Mouse (Mus musculus) thymus, postnatal 10 days (tissue): Measurements from ENCODE around the gene Ifrd2.
"Not testable (repeated sequence)": the region's sequence is repeated elsewhere in the genome, so short reads cannot be mapped to it uniquely, and the experiment has no call there.

Experiments used
- DNase-seq, 2 experiments: peaks; one replicate each; pipeline ENCODE4 v3.0.0; 2021; ENCODE audit warnings: low spot score in 2 of 2

The Ifrd2 gene

DNA sequence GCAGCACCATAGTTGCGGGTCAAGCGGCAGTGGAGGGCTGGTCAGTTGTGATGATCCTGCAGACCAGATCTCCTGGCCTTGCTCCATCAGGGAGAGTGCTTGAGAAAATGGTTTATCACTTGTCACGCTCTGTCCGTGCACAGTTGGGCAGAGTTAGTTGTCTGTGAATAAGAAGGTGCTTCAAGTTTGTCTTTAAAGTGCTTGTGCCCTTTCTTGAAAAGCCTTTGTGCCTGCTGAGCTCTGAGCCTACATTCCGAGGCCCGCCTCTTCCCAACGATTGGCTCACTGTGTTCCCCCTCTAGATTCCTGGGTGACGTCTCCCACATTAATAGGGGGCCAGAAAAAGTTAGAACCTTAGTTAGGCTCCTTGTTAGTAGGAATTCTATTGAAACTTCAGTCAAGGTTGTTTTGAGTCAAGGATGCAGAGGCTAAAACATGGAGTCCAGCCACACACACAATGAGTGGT lies 35.5 kb upstream of the Ifrd2 start:
- DNase-seq: no peak

DNA sequence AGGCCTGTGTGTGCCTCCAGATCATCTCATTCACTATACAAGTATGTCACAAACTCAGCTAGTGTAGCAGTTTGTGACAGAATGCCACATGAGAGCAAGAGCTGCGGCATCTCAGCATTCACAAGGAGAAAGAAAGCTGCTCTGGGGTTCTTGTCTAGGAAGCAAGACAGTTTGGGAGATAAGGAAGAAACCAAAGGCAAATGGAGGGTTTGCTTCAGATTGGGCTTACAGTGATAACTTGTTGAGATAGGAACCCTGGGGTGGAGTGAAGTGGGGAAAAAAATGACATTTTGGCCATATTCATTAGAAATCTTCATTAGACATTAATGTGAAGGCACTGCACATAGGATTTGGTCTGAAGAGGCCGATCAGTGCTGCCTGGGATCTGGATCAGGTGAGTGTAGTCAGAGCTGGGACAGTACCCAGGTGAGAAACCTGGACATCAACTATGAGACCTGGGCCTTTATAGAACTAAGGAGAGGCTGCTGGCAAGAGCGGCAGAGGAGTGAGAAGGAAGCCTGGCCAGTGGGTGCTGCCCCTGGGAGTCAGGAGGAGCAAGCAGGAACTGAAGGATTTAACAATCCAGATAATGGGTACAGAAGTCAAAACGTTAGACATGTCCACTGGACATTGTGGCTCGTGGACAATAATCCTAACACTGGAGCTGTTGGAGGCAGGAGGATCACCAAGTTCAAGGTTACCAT lies 34.6 kb upstream of the Ifrd2 start:
- DNase-seq: no peak

GRCm38 (mm10) chr9:107553541-107554318 lies 33.7 kb upstream of the Ifrd2 start:
- peak; percentile 54 to 67 for DNase-seq

- peak; percentile 94 to 96 for DNase-seq
Observed at GRCm38 (mm10) chr9:107554319-107554825, 33.1 kb upstream of the Ifrd2 start.

GRCm38 (mm10) chr9:107555031-107555457 lies 32.4 kb upstream of the Ifrd2 start:
- DNase-seq: peak in 1 of 2 experiments; percentile 49

DNA sequence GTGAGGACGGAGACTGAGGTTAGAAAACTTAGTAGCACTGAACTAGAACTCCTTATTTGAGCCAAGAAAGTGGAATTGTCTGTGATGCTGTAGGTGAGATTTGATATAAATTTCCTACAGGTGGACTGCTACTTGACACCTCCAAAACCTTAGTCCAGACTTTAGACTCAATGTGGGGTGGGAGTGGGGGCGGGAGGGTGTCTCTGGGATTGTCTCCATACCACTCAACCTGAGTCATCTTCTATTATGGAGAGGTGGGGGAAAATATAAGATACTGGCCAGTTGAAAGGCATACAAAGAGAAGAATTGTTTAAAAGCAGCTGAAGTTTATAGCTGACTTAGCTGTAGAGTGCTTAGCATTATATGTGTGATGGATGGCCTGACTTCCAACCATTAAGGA lies 31.7 kb upstream of the Ifrd2 start:
- DNase-seq: no peak

DNA sequence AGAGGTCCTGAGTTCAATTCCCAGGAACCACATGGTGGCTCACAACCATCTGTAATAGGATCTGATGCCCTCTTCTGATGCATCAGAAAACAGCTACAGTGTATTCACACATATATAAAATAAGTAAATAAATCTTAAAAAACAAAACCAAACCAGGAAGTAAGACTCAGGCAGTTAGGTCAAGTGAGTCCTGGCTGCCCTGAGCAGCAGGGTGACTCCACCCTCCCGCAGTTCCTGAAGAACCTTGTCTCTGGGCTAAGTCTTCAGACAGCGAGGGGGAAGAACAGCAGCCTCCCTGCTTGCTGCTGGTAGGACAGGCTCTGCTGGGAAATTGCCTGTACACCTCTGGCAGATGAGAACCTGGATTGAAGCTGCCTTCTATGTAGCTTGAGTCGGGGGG lies 31.1 kb upstream of the Ifrd2 start:
- no peak for DNase-seq

DNA sequence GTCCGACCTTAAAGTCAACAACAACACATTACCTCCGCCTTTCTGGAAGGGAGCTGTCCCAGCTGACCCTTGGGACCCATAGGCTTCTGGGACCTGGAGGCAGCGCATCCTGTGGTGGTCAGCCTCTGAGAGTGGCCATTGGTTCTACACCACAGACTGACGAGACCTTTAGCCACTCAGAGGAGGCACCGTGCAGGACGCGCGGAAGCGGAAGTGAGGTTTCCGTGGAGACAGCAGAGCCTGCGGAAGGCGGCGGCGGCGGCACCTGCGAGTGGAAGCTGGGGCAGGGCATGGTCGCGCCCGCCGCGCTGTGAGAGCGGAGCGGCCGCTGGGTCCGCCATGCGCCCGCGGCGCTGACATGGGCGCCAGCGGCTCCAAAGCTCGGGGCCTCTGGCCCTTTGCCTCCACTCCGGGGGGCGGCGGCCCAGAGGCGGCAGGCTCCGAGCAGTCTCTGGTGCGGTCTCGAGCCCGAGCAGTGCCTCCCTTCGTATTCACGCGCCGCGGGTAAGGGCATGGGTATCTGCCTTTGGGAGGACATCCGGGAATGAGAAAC lies 24.3 kb upstream of the Ifrd2 start, which contains the start of gene Tusc2:
Tusc2 (plus strand) TSS at position 227 of the 553 bp plus-strand sequence.
- DNase-seq: peak; percentile 90 to 92

- DNase-seq: not testable (repeated sequence)
Observed at GRCm38 (mm10) chr9:107565556-107565955, 21.9 kb upstream of the Ifrd2 start.

DNA sequence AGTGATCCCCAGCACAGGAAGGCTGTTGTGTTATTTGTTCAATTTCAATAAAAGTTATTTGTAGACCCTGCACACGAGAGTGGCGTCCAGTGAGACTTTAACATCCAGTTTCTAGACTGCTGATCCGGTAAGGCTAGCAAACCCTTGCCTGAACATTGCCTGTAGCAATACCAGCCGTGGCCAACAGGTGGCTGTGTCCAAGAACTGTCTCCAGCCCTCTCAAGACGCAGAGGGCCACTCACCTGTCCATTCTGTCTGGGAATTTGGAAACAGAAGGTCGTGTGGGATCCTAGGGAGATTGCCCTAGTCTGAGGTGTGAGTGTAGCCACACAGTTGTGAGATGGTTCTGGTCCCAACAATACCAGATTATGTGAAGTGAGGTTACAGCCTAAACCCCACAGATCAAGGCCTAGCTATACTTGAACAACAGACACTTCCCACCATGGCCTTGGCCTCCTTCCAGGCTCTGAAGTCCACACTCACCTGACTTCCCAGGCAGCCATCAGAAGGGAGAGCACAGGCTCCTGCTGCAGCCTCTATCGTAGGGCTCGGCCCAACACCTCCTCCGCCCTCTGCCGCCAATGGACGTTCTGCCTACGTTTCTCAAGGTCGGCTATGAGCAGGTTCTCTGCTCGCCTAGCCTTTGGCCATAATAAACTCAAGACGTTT lies 21.3 kb upstream of the Ifrd2 start:
- DNase-seq: peak; percentile 56 to 81

DNA sequence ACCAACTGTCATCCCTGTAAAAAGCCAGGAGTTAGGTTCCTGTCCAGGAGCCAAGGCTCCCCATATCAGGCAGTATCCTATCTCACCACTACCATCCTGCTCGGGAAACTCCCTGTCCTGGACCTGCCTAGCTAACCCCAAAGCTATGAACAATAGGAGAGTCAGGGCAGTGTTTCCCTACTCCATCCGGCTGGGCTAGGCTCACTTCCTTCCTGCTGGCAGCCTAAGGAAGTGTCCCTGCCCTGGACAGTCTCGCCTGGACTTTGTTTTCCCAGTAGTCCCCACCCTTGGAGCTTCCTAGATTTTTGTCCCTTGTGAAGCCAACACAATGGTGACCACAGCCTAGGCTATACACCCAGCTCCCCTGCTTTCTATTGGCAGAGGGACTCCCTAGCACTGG lies 20.6 kb upstream of the Ifrd2 start:
- DNase-seq: no peak

DNA sequence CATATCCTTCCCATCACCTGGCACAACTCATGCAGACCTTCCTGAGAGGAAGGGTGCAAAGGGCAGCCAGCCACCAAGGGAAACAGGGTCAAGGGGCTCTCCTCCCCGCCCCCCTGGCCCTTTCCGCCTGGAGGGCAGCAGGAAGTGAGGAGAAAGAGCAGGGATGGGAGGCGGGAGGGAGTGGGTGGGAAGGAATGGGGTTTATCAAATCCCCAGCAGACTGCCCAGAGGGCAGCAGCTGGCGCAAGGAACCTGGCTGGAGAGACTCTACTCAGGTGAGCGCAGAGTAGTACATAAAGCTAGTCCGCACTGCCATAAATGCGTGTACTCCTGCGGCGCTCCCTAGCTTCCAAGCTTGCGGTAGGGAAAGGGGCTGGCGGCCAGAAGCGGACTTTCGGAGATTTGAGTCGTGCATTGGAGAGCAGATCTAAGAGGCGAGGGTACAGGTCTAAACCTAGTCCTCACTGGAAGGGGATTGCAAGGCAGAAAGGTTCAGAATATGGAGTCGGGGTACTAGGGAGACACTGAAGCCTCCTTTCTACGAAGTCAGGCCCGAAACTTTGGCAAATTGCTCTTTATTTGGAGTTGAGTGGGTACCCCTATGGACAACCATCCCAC lies 19.6 kb upstream of the Ifrd2 start, which contains the start of gene Hyal2:
Hyal2 (plus strand) TSS at position 244 of the 618 bp plus-strand sequence.
- no peak for DNase-seq

DNA sequence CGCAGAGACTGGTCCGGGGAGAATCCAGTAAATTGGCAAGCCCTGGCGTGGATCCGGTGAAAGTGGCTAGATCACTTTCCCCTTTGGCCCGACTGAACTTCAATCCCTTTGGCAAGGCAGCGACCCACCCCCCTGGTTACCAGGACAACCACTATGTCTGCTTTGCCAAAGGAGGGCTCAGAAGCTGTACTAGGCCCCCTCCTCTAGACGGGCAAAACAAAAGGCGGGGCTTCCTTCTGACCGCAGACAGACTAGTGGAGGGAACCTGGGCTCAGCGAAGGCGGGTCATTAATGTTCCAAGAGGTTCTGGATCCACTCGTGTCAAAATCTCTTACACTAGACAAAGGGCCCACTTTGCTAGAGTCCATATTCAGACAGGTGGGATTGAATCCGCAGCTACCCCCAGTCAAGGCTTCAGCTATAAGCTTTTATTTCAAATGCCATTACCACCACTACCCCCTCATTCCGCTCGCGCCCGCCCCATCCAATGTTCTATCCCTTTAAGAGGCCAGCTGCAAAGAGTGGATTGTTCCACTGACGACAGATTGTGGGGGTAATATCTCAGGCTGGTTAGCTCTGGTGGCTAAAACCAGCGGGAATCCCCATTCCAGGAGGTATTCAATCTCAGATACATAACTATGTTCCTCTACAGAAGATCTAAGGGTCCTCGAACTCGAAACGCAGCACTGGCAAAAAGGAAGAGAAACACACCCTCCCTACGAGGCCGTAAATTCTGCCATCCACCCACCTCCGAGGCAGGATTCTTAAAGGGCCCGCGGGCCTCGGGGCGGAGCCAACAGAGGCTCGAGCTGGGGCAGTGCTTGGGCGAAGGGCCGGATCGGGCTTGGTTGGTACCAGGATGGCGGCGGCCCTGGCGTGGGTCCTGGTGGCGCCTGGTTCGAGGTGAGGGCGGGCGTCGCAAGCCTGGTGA lies 18.8 kb upstream of the Ifrd2 start:
- peak; percentile 68 to 75 for DNase-seq

DNA sequence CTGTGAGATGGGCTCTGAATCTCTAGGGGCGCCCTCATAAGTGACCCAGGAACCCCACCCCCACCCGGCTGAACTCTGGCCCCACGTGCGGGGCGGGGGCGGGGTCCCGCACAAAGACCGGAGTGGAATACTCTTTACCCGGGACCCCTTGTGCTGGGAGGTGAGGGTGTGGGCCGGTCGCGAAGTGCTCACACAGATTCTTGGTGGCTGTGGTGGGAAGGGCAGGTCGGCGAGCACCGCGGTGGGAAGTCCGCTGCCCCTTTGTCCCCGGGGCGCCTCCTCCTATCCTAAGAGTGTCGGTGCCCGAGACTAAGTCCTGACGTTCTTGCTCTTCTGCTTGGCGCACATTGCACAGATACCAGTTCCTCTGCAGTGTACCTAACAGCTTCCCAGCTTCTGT lies 18.2 kb upstream of the Ifrd2 start:
- DNase-seq: no peak

DNA sequence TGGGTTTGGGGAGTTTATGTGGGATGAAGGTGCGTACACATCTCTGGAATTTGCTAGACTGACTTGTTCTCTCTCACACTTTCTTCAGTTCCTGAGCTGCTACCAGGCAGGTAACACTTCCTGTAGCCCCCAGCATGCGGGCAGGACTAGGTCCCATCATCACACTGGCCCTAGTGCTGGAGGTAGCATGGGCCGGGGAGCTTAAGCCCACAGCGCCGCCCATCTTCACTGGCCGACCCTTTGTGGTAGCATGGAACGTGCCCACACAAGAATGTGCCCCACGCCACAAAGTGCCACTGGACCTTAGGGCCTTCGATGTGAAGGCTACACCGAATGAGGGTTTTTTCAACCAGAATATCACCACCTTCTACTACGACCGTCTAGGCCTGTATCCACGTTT lies 17.4 kb upstream of the Ifrd2 start:
- DNase-seq: no peak

DNA sequence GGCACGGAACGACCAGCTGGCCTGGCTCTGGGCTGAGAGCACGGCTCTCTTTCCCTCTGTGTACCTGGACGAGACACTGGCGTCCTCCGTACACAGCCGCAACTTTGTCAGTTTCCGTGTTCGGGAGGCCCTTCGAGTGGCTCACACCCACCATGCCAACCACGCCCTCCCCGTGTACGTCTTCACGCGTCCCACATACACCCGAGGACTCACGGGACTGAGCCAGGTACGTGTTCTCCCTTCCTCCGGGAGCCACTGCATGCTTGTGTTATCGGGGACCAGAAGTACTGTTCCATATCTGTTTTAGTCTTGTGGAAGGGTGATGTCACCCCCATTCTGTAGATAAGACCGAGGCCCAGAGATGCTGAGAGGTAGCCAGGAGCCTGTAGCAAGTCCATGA lies 16.6 kb upstream of the Ifrd2 start:
- no peak for DNase-seq

- no peak for DNase-seq
Observed at GRCm38 (mm10) chr9:107571534-107572326, 15.7 kb upstream of the Ifrd2 start.

GRCm38 (mm10) chr9:107572327-107572662 lies 15.1 kb upstream of the Ifrd2 start:
- no peak for DNase-seq

GRCm38 (mm10) chr9:107573774-107574173 lies 13.7 kb upstream of the Ifrd2 start:
- DNase-seq: not testable (repeated sequence)
